Mouse (Mus musculus): Measurements from ENCODE around the gene Rap1b. TPM values are rescaled to one million over a fixed set of nuclear protein-coding genes. Genes with fewer than 3 reads are reported as not detected.

The Rap1b gene
- polyA plus RNA-seq, 1 experiment: 54.9 TPM

DNA sequence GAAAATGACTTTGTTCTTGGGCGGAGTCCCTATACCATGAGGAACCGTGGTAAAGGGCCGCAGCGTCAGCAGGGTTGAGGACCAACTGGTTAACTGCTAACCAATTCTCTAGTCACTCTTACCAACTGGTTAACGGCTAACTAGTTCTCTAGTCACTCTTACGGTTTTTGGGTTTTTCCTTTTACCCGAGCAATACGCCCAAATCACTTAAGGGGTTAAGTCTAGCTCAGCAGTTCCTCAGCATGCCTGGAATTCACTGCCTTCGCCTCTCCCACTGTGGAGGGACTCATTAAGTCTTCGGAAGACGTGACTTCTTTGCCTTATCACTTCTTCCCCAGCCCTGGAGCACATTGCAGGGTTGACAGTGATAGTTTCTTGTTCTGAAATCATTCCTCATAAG is 35.3 kb downstream of the Rap1b start:
- no peaks in the 10 kb centered on the region for H3K4me1 ChIP-seq (ENCODE audit: control insufficient read depth, insufficient read depth, low read length)
- TF ChIP-seq POLR2A (IDR thresholded peaks at IDR 0.05; ENCODE audit: extremely low read depth, insufficient read depth, low read length) (no peak), CTCF (IDR thresholded peaks at IDR 0.05; ENCODE audit: extremely low read depth, insufficient read depth, low read length) (no peak)
- no peak overlapping the region for H3K27ac ChIP-seq (ENCODE audit: insufficient read depth, low read length)
- H3K4me3 ChIP-seq (ENCODE audit: insufficient read depth, low read length): no peak overlapping the region

GRCm38 (mm10) chr10:117808068-117808467 is 37.8 kb downstream of the Rap1b start:
- Histone ChIP-seq H3K27ac (ENCODE audit: insufficient read depth, low read length) (no peak overlapping the region), H3K4me1 (ENCODE audit: control insufficient read depth, insufficient read depth, low read length) (no peaks in the 10 kb centered on the region), H3K4me3 (ENCODE audit: insufficient read depth, low read length) (no peak overlapping the region)
- no peak for TF ChIP-seq CTCF (IDR thresholded peaks at IDR 0.05; ENCODE audit: extremely low read depth, insufficient read depth, low read length)

- Histone ChIP-seq H3K4me1 (ENCODE audit: control insufficient read depth, insufficient read depth, low read length) (no peaks in the 10 kb centered on the region), H3K27ac (ENCODE audit: insufficient read depth, low read length) (no peak overlapping the region), H3K4me3 (ENCODE audit: insufficient read depth, low read length) (no peak overlapping the region)
- TF ChIP-seq POLR2A (IDR thresholded peaks at IDR 0.05; ENCODE audit: extremely low read depth, insufficient read depth, low read length): no peak
- TF ChIP-seq CTCF (IDR thresholded peaks at IDR 0.05; ENCODE audit: extremely low read depth, insufficient read depth, low read length): no peak
Measured at GRCm38 (mm10) chr10:117805919-117806318, 39.9 kb downstream of the Rap1b start.

DNA sequence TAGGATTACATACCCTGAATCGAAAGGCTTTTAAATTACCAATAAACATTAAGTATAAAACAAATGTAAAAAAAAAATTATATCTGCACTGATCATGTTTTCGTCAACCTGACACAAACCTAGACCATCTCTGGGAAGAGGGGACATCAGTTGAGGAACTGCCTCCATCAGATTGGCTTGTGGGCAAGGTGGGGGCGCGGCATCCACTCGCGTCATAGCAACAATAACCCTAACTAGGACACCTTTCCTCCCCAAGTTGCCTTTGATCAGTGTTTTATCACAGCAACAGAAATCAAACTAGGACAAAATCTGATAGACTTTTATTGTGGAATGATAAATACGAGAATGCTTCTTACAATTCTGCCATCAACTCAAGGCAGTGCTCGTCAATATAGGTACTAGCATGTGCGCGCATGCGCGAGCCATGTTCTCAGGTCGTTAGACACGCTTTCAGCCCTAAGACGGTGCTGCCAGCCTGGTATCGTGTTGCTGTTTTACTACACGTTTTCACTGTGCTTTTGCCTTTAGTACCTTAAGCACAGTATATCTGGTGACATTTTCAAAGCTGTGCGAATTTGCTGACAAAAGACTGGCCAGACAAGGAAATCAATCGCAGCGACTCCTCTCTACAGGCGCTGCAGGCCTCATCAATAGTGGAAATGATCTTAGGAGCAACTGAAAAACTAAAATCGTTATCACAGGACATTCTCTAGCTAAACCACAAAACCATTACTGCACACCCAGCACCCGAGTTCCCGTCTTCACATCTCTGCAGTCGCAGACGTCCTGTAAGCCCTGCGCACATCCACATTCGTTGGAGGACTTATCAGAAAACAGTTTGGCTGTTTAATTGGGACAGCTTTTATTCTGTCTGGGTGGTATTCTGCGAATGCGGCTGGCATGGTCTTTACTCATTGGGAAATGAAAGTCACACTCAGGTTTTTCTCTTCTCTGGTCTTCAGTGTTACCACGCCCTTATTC is 41.7 kb downstream of the Rap1b start:
- Histone ChIP-seq H3K4me1 (ENCODE audit: control insufficient read depth, insufficient read depth, low read length) (no peaks in the 10 kb centered on the region), H3K27ac (ENCODE audit: insufficient read depth, low read length) (no peak overlapping the region), H3K4me3 (ENCODE audit: insufficient read depth, low read length) (no peak overlapping the region)
- TF ChIP-seq CTCF (IDR thresholded peaks at IDR 0.05; ENCODE audit: extremely low read depth, insufficient read depth, low read length) (no peak), POLR2A (IDR thresholded peaks at IDR 0.05; ENCODE audit: extremely low read depth, insufficient read depth, low read length) (no peak)

GRCm38 (mm10) chr10:117801886-117802285 is 43.9 kb downstream of the Rap1b start:
- Histone ChIP-seq H3K4me1 (ENCODE audit: control insufficient read depth, insufficient read depth, low read length) (no peaks in the 10 kb centered on the region), H3K27ac (ENCODE audit: insufficient read depth, low read length) (no peak overlapping the region), H3K4me3 (ENCODE audit: insufficient read depth, low read length) (no peak overlapping the region)
- no peak for TF ChIP-seq CTCF (IDR thresholded peaks at IDR 0.05; ENCODE audit: extremely low read depth, insufficient read depth, low read length)
- no peak for TF ChIP-seq POLR2A (IDR thresholded peaks at IDR 0.05; ENCODE audit: extremely low read depth, insufficient read depth, low read length)

GRCm38 (mm10) chr10:117799806-117800205 is 46.0 kb downstream of the Rap1b start:
- H3K4me1 ChIP-seq (ENCODE audit: control insufficient read depth, insufficient read depth, low read length): no peaks in the 10 kb centered on the region
- no peak overlapping the region for H3K4me3 ChIP-seq (ENCODE audit: insufficient read depth, low read length)
- TF ChIP-seq POLR2A (IDR thresholded peaks at IDR 0.05; ENCODE audit: extremely low read depth, insufficient read depth, low read length) (no peak), CTCF (IDR thresholded peaks at IDR 0.05; ENCODE audit: extremely low read depth, insufficient read depth, low read length) (no peak)
- no peak overlapping the region for H3K27ac ChIP-seq (ENCODE audit: insufficient read depth, low read length)

- no peak overlapping the region for H3K27ac ChIP-seq (ENCODE audit: insufficient read depth, low read length)
- no peak overlapping the region for H3K4me3 ChIP-seq (ENCODE audit: insufficient read depth, low read length)
- no peaks in the 10 kb centered on the region for H3K4me1 ChIP-seq (ENCODE audit: control insufficient read depth, insufficient read depth, low read length)
- TF ChIP-seq CTCF (IDR thresholded peaks at IDR 0.05; ENCODE audit: extremely low read depth, insufficient read depth, low read length) (no peak), POLR2A (IDR thresholded peaks at IDR 0.05; ENCODE audit: extremely low read depth, insufficient read depth, low read length) (no peak)
Measured at GRCm38 (mm10) chr10:117798436-117799035, 47.3 kb downstream of the Rap1b start.

DNA sequence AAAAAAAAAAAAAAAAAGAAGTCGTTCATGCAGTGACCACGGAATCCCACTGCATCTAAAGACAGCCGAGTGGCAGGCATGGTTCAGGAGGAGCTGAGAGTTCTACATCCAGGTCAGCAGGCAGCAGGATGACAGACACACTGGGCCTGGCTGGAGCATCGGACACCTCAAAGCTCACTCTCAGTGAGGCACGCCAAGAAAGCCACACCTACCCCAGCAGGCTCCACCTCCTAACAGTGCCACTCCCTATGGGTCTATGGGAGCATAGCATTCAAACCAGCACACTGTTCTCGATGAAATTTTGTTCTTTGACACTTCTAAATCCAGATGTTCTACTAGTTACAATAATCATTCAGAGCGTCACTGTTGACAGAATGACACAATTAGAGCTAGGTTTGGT is 48.2 kb downstream of the Rap1b start:
- no peaks in the 10 kb centered on the region for H3K4me1 ChIP-seq (ENCODE audit: control insufficient read depth, insufficient read depth, low read length)
- no peak overlapping the region for H3K4me3 ChIP-seq (ENCODE audit: insufficient read depth, low read length)
- TF ChIP-seq CTCF (IDR thresholded peaks at IDR 0.05; ENCODE audit: extremely low read depth, insufficient read depth, low read length) (no peak), POLR2A (IDR thresholded peaks at IDR 0.05; ENCODE audit: extremely low read depth, insufficient read depth, low read length) (no peak)
- H3K27ac ChIP-seq (ENCODE audit: insufficient read depth, low read length): no peak overlapping the region

- TF ChIP-seq CTCF (IDR thresholded peaks at IDR 0.05; ENCODE audit: extremely low read depth, insufficient read depth, low read length) (no peak), POLR2A (IDR thresholded peaks at IDR 0.05; ENCODE audit: extremely low read depth, insufficient read depth, low read length) (no peak)
- Histone ChIP-seq H3K4me1 (ENCODE audit: control insufficient read depth, insufficient read depth, low read length) (no peaks in the 10 kb centered on the region), H3K4me3 (ENCODE audit: insufficient read depth, low read length) (no peak overlapping the region), H3K27ac (ENCODE audit: insufficient read depth, low read length) (no peak overlapping the region)
Measured at GRCm38 (mm10) chr10:117797106-117797505, 48.7 kb downstream of the Rap1b start.

GRCm38 (mm10) chr10:117796181-117796580 is 49.7 kb downstream of the Rap1b start:
- Histone ChIP-seq H3K4me3 (ENCODE audit: insufficient read depth, low read length) (no peak overlapping the region), H3K4me1 (ENCODE audit: control insufficient read depth, insufficient read depth, low read length) (no peaks in the 10 kb centered on the region; the same call in 1 of the 2 replicates), H3K27ac (ENCODE audit: insufficient read depth, low read length) (no peak overlapping the region)
- TF ChIP-seq CTCF (IDR thresholded peaks at IDR 0.05; ENCODE audit: extremely low read depth, insufficient read depth, low read length) (peak; percentile 24; the same call in 1 of the 2 replicates), POLR2A (IDR thresholded peaks at IDR 0.05; ENCODE audit: extremely low read depth, insufficient read depth, low read length) (no peak)
